Mouse (Mus musculus) kidney, postnatal 36 days (tissue): ENCODE measurements around the gene Itm2a.
A peak's percentile ranks its signal among the peaks of the same experiment; 100 is the strongest.

Source experiments
- DNase-seq, 2 experiments: peaks; one replicate each; pipeline ENCODE4 v3.0.0; 2021 to 2022; ENCODE audit warnings: mixed read lengths in 2 of 2

The Itm2a gene

GRCm38 (mm10) chrX:107402915-107403912 lies at the start of gene Itm2a:
TSS of gene Itm2a (minus strand) at chrX:107403376.
- peak in 1 of 2 experiments; percentile 9 for DNase-seq

GRCm38 (mm10) chrX:107435887-107436286 lies 32.7 kb upstream of the Itm2a start:
- DNase-seq: peak in 1 of 2 experiments; percentile 2

- no peak for DNase-seq
Measured at GRCm38 (mm10) chrX:107421304-107421703, 18.1 kb upstream of the Itm2a start.

DNA sequence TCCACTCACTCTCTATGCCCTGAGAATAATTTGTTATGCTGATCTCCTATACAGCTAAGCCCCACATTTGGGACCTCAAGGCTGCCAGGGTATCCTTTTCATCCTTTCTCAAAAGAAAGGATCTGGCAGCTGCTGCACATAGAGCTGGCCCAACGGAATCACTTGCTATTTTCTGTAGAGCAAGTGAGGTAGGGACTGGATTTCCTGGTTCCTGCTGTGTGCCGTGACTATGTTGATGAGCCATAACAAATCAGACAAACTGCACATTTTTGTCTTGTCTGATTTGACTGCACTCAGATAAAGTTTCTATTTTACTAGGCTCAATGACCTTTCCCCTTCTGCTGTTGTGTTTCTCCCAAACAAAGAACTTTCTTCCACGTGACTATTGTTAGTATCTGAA lies 14.2 kb upstream of the Itm2a start:
- no peak for DNase-seq

- no peak for DNase-seq
Measured at GRCm38 (mm10) chrX:107415999-107416398, 12.8 kb upstream of the Itm2a start.

- peak in 1 of 2 experiments; percentile 4 for DNase-seq
Measured at GRCm38 (mm10) chrX:107402481-107402880, 695 bp downstream of the Itm2a start.

GRCm38 (mm10) chrX:107399087-107399486 lies 4.1 kb downstream of the Itm2a start:
- no peak for DNase-seq

DNA sequence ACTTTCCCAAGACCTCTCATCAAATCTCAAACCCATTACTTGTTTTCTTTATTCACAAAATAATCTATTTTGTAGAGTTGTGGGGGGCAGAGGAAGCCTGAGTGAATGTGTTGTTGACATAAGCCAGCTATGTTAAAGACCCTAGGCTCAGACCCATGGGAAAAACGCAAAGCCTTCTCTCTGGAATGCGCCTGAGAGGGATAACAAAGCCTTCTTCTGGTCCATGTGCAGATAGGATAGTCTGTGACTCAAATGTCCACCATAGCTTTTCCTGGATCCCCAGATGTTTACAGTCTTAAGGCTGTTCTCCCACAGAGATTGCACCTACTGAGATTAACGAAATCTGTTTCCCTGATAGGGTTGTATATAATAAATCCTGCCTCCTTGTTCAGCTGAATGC lies 9.9 kb downstream of the Itm2a start:
- no peak for DNase-seq

DNA sequence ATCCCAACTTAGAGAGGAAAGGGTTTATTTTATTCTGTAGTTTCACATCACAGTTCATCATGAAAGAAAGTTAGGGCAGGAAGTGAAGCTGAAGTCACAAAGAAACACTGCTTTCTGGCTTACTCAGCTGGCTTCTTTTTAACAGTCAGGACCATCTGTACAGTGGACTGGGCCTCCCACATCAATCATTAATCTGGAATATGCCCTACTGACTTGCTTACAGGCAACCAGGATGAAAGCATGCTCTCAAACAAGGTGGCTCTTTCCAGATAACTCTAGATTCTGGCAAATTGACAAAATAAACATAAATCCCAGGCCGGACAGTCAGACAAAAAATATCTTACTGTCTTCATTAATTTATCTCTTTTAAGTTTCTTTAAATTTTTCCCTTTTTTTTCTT lies 27.8 kb downstream of the Itm2a start:
- peak; percentile 4 to 17 for DNase-seq
